Mouse (Mus musculus) central nervous system, embryonic 11.5 days (tissue): ENCODE results near the gene Tmem37. TPM values are rescaled to one million over a fixed set of nuclear protein-coding genes. Genes with fewer than 3 reads are reported as not detected.

Experiments used
- polyA plus RNA-seq: library from polyadenylated mRNA; depleted of rRNA; stranded (reverse); fragments of >200 nt; gene quantifications from 2 replicates; pipeline ENCODE4 v1.2.3, GENCODE M21; 2012; rRNA removed

Gene Tmem37
- 3.2 and 5.6 TPM in 2 replicates for polyA plus RNA-seq

GRCm38 (mm10) chr1:120073519-120074306, at the start of gene Tmem37:
TSS of gene Tmem37 (minus strand) at chr1:120074074.

DNA sequence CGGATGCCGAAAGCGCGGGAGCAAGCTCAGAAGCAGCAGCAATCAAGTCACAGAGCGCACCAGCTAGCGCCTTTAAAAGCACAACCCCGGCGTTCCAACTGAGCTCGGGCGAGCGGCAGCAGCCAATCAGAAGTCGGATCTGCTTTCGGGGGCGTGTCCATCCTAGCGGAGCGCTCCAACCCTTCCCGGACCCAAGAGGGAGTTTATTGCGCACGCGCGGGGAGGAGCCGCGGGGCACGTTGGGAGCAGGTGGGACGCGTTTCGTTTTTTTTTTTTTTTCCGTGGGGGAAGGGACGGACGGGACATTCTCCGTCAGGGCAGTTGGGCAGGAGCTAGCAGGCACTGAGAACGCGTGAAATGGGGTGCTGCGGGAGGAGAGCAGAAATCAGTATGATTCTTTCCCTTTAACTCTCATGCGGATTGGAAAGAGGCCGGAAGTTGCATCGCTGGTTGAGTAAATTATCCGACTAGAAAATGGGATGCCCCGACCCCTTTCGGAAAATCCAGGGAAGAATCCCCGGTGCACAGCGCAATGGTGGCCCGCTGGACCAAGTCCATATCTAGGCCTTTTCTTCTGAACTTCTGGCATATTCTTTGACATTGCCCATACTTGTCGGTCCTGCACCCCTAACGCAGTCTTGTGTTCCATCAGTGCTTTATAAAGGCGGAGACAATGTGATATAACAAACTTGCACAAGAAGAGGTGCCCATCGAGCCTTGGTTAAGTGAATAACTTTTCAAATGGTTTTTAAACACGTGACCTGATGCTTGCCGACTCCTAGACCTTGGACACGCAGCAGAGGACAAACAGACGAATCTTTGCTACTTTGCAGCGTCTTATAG, 47.3 kb upstream of the Tmem37 start, which contains the start of the genes Dbi and 3110009E18Rik:
TSS of gene Dbi (minus strand) at position 110 of the 843 bp plus-strand sequence.
TSS of gene 3110009E18Rik (plus strand) at position 219 of the 843 bp plus-strand sequence.

Other genes with a start within 250 kb of the Tmem37 start
- gene Ptpn4, start 236.5 kb downstream of the Tmem37 start, polyA plus RNA-seq, result 4.2 and 9.1 TPM in 2 replicates
- 5.9 and 8.0 TPM in 2 replicates for gene Tmem177, start 160.9 kb downstream of the Tmem37 start, polyA plus RNA-seq
- gene Cfap221, start 76.8 kb downstream of the Tmem37 start, polyA plus RNA-seq, result 0.11 and 0.26 TPM in 2 replicates
- gene Sctr, start 67.2 kb downstream of the Tmem37 start, polyA plus RNA-seq, result 0.65 and 0.94 TPM in 2 replicates
- gene Dbi, start 47.0 kb upstream of the Tmem37 start, polyA plus RNA-seq, result 466 and 468 TPM in 2 replicates
- 9.6 and 12.1 TPM in 2 replicates for gene 3110009E18Rik, start 47.1 kb upstream of the Tmem37 start, polyA plus RNA-seq
- gene Steap3, start 198.6 kb upstream of the Tmem37 start, polyA plus RNA-seq, result 4.6 and 6.4 TPM in 2 replicates